Mouse (Mus musculus): Measurements from ENCODE around the gene U2af1l4.

Gene U2af1l4

GRCm38 (mm10) chr7:30585170-30585569 lies 22.1 kb downstream of the U2af1l4 start:
- no peak for ATAC-seq (ENCODE audit: insufficient number of reproducible peaks, low FRiP score, low TSS enrichment)

GRCm38 (mm10) chr7:30586455-30587020 lies 23.4 kb downstream of the U2af1l4 start:
- no peak for ATAC-seq (ENCODE audit: insufficient number of reproducible peaks, low FRiP score, low TSS enrichment)

GRCm38 (mm10) chr7:30587842-30588667 lies 25.0 kb downstream of the U2af1l4 start:
- ATAC-seq (ENCODE audit: insufficient number of reproducible peaks, low FRiP score, low TSS enrichment), result no peak

- peak; percentile 89 for ATAC-seq (ENCODE audit: insufficient number of reproducible peaks, low FRiP score, low TSS enrichment)
Observed at GRCm38 (mm10) chr7:30588676-30589434, 25.8 kb downstream of the U2af1l4 start, which contains the start of gene Kmt2b. Gene Kmt2b, minus strand, starts transcription at chr7:30588726.

GRCm38 (mm10) chr7:30589435-30590301 lies 26.6 kb downstream of the U2af1l4 start:
- peak; percentile 27; the same call in 1 of the 2 replicates for ATAC-seq (ENCODE audit: insufficient number of reproducible peaks, low FRiP score, low TSS enrichment)

- ATAC-seq (ENCODE audit: insufficient number of reproducible peaks, low FRiP score, low TSS enrichment), result no peak
Observed at GRCm38 (mm10) chr7:30590927-30591604, 28.0 kb downstream of the U2af1l4 start.

GRCm38 (mm10) chr7:30591605-30591951 lies 28.5 kb downstream of the U2af1l4 start:
- ATAC-seq (ENCODE audit: insufficient number of reproducible peaks, low FRiP score, low TSS enrichment), result no peak

GRCm38 (mm10) chr7:30592772-30593423 lies 29.8 kb downstream of the U2af1l4 start:
- no peak for ATAC-seq (ENCODE audit: insufficient number of reproducible peaks, low FRiP score, low TSS enrichment)

GRCm38 (mm10) chr7:30593579-30594509 lies 30.7 kb downstream of the U2af1l4 start:
- ATAC-seq (ENCODE audit: insufficient number of reproducible peaks, low FRiP score, low TSS enrichment), result no peak

- no peak for ATAC-seq (ENCODE audit: insufficient number of reproducible peaks, low FRiP score, low TSS enrichment)
Observed at GRCm38 (mm10) chr7:30594510-30595024, 31.5 kb downstream of the U2af1l4 start.

GRCm38 (mm10) chr7:30596093-30596492 lies 33.0 kb downstream of the U2af1l4 start:
- no peak for ATAC-seq (ENCODE audit: insufficient number of reproducible peaks, low FRiP score, low TSS enrichment)

GRCm38 (mm10) chr7:30596811-30597210 lies 33.7 kb downstream of the U2af1l4 start:
- no peak for ATAC-seq (ENCODE audit: insufficient number of reproducible peaks, low FRiP score, low TSS enrichment)

DNA sequence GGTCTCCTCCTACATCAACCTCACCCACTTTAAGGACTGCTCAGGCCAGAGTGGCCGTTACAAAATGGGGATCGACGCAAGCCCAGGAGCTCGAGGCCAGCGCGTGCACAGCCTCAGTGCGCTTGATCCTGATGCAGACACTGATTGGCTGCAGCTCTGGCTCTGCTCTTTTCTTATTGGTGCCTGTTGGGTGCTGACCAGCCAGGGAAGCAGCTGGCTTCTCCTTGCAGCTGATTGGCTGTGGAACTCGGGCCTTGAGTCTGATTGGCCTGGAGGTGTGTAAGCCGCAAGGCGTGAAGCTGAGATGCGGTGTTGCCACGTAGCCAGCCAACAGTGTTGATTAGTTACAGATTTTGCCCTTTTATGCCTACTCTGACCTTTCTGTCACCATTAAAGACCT lies 35.7 kb downstream of the U2af1l4 start, which contains the start of gene Zbtb32:
Gene Zbtb32 (minus strand): TSS at position 124 of the 400 bp plus-strand sequence.
- ATAC-seq (ENCODE audit: insufficient number of reproducible peaks, low FRiP score, low TSS enrichment), result no peak

DNA sequence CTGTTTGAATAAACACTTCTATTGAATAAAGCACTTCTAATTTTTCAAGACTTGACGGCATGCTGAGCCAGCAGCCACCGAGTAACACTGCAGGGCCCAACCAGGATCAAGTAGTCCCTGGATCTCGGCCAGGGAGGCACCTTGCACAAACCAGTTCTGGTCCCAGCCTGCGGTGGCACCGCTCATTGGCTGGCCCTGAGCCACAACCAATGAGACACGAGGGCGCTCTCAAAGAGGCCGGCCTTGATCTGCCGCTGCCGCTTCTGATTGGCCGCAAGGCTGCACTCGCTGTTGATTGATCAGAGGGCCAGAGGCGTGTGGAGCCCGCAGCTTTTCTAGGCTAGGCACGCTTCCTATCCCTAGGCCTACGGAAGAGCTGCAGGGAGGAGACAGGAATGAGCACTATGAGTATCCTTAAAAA lies 36.8 kb downstream of the U2af1l4 start:
- peak; percentile 97 for ATAC-seq (ENCODE audit: insufficient number of reproducible peaks, low FRiP score, low TSS enrichment)

- no peak for ATAC-seq (ENCODE audit: insufficient number of reproducible peaks, low FRiP score, low TSS enrichment)
Observed at GRCm38 (mm10) chr7:30600651-30601050, 37.5 kb downstream of the U2af1l4 start.

- no peak for ATAC-seq (ENCODE audit: insufficient number of reproducible peaks, low FRiP score, low TSS enrichment)
Observed at GRCm38 (mm10) chr7:30602583-30602982, 39.5 kb downstream of the U2af1l4 start.

GRCm38 (mm10) chr7:30604424-30604823 lies 41.3 kb downstream of the U2af1l4 start:
- ATAC-seq (ENCODE audit: insufficient number of reproducible peaks, low FRiP score, low TSS enrichment), result no peak

- ATAC-seq (ENCODE audit: insufficient number of reproducible peaks, low FRiP score, low TSS enrichment), result no peak
Observed at GRCm38 (mm10) chr7:30604944-30605343, 41.8 kb downstream of the U2af1l4 start.

Data from cerebellum, adult (tissue).